Mouse (Mus musculus) gastrocnemius, adult 2 months (tissue): ENCODE data around the gene 6430548M08Rik. TPM values are rescaled to one million over a fixed set of nuclear protein-coding genes. Genes with fewer than 3 reads are reported as not detected.
A peak's percentile ranks its signal among the peaks of the same experiment; 100 is the strongest.

Source experiments
- DNase-seq: peaks from one replicate; pipeline ENCODE4 v3.0.0; 2022
- H3K27ac ChIP-seq: fragments of 200-600 bp; 2 replicates; pipeline ENCODE4 v1.8.1; 2022; ENCODE audit warnings: mild to moderate bottlenecking
- H3K4me3 ChIP-seq: fragments of 200-600 bp; 2 replicates; pipeline ENCODE4 v1.8.1; 2022; ENCODE audit warnings: mild to moderate bottlenecking, moderate library complexity
- CTCF ChIP-seq: fragments of 200-600 bp; IDR thresholded peaks from 2 replicates; pipeline ENCODE4 v1.8.1; 2022; ENCODE audit warnings: antibody characterized with exemption, mild to moderate bottlenecking, moderate library complexity
- intact Hi-C: fragments of 180-260 bp; cut with DNase I; formaldehyde crosslinking; loops from one replicate; pipeline ENCODE4 v1.15.1; 2025
- total RNA-seq, 2 experiments: library from RNA; stranded (reverse); gene quantifications; 2 replicates each; pipeline ENCODE4 v1.2.3; 2021

6430548M08Rik gene
- total RNA-seq, 2 experiments from 2014 or later = 26.5 to 30.0 TPM

DNA sequence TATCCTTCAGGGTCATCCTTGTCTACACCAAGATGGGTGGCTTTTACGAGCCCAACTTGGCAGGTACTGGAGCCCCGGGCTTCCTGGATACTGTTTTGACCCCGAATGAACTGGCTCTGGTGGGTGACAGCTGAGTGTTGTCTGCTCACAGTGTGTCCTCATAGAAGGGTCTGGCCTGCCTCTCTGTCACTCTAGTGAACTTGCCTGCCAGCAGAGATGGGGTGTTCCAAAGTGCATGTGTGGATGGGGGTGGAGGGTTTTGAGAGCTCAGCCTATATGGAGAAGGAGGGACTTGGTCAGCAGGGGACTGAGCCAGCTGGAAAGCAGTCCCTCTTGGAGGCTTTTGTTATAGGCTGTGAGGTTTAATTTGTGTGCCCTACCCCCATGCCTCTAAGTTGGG lies 88.6 kb downstream of the 6430548M08Rik start:
- peak; percentile 28 for DNase-seq
- no peak for TF ChIP-seq CTCF
- H3K4me3 ChIP-seq = no peak overlapping the region
- intact Hi-C loops = no loop called here
- H3K27ac ChIP-seq = 0 out of 2 replicates have a peak overlapping the region, but pooled peaks have one; percentile 28

DNA sequence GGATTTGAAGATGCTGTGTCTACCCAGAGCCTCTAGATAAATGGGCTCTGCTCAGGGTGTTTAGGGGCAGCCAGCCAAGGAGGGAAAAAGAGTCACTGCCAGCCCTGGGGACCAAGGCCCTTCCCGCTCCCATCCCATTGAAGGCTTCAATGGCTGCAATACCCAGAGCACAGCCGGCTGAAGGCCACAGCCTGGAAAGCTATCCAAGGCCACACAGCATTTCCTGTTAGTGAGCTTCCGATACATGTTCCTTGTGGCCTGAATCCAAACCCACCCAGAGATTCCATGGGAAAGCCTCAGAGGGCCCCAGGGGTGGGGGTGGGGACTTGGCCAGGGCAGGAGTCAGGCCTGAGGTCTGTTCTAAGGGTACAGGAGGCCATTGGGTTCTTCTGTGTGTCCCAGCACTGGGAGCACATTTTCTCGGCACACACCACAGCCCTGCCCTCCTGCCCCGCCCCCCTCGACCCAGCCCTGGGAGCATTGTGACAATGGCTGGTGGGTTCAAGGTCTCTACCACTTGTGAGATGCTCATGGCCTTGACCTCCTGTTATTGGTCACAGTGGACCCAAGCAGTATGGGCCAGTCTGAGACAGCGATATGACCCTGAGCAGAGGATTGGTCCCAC lies 90.9 kb downstream of the 6430548M08Rik start:
- no peak for TF ChIP-seq CTCF
- peak; percentile 58 for DNase-seq
- H3K27ac ChIP-seq = peak overlapping the region; percentile 46
- intact Hi-C loops = no loop called here
- H3K4me3 ChIP-seq = no peak overlapping the region

DNA sequence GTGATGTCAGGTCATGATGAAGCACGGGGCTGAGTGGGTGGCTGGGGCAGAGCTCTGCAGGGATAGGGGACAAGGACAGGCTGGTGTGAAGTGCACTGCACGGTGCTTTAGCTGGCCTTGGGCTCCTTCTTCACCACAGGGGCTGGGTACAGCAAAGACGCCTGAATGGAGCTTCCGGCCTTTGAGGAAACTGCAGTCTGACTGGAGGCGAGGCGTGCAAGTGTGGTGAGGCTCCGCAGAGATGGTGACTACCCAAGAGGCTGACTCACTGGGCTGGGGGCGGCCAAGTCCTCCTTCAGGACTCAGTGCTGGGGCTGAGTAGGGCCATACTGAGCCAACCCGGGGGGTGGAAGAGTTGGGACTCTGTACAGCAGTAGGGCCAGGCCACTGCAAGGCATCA lies 92.0 kb downstream of the 6430548M08Rik start:
- no peak overlapping the region for H3K4me3 ChIP-seq
- no peak for DNase-seq
- no peak for TF ChIP-seq CTCF
- peak overlapping the region; percentile 46; the same call in 1 of the 2 replicates for H3K27ac ChIP-seq
- intact Hi-C loops = no loop called here

DNA sequence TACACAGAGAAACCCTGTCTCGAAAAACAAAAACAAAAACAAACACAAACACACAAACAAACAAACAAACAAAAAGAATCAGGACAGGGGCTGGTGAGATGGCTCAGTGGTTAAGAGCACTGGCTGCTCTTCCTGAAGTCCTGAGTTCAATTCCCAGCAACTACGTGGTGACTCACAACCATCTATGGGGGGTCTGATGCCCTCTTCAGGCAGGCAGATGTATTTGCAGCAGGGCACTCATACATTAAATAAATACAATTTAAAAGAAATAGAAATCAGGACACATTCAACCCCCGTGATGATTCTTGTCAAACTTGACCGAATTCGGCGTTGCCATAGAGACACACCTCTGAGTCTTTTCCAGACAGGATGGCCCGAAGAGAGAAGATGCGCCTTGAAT lies 93.4 kb downstream of the 6430548M08Rik start:
- intact Hi-C loops = no loop called here
- TF ChIP-seq CTCF = peak; percentile 51
- no peak overlapping the region for H3K27ac ChIP-seq
- no peak overlapping the region for H3K4me3 ChIP-seq
- no peak for DNase-seq

DNA sequence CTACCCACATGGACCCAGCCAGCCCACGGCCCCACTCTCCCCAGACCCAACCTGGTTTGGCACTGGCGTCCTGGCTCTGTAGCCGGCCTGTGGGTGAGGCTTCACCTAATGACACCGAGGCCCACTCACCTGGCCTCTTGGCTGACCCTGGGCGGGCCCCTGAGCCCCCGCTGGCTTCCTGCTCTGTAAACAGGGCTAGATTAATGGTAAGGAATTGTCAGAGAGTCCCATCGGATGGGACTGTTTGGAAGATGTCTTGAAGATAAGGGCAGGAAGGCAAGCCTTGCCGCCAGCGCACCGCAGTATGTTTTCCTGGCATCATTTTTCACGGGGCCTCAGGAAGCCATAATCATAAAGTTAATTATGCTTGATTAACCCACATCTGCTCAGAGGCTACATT lies 94.2 kb downstream of the 6430548M08Rik start:
- Histone ChIP-seq H3K4me3 (no peak overlapping the region), H3K27ac (no peak overlapping the region)
- TF ChIP-seq CTCF = no peak
- intact Hi-C loops = no loop called here
- no peak for DNase-seq

DNA sequence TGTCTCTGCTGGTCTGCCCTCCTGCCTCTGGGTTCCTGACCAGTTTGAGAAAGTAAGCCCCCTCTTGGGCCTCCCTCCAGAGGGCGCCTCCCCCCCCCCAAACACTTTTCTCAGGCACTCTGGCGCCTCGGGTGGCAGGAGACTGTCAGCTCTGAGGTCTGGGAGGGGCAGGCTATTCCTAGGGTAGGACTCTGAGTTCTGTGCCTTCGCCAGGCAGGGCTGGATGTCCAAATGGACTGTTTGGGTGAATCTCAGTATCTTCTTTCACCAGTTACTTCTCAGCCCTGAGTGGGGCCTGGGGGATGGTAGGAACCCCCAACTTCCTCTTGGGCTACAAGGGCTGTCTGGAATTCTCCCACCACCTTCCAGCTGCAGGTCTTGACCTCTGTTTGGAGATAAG lies 97.4 kb downstream of the 6430548M08Rik start:
- Histone ChIP-seq H3K4me3 (no peak overlapping the region), H3K27ac (peak overlapping the region; percentile 80)
- intact Hi-C loops = loop anchor here (2.0 to 10.0 kb wide), 2 partner anchors 31 to 53 kb away; no protein-coding TSS in a partner anchor
- TF ChIP-seq CTCF = peak; percentile 45
- DNase-seq = peak; percentile 86

DNA sequence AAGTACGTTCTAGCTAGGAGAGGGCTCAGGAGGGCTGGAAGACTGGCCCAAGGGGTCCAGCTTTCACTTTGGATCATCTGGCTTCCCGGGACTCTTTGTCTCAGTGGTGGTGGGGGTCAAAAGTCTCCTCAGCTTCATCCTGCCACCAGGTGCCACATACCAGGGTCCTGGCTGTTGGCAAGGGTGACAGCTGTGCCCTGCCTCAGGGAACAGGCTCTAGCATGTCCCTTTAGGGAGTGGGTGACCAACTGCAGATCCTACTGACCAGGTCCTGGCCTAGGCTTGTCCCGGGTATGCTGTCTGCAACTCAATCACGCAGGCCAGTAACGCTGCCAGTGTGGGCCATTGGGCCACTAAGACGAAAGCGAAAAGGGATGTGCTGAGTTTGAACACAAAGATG lies 98.6 kb downstream of the 6430548M08Rik start:
- DNase-seq = no peak
- intact Hi-C loops = loop anchor here (10.0 kb wide), 1 partner anchor 52 kb away; no protein-coding TSS in a partner anchor
- peak overlapping the region; percentile 75 for H3K27ac ChIP-seq
- no peak overlapping the region for H3K4me3 ChIP-seq
- TF ChIP-seq CTCF = no peak

DNA sequence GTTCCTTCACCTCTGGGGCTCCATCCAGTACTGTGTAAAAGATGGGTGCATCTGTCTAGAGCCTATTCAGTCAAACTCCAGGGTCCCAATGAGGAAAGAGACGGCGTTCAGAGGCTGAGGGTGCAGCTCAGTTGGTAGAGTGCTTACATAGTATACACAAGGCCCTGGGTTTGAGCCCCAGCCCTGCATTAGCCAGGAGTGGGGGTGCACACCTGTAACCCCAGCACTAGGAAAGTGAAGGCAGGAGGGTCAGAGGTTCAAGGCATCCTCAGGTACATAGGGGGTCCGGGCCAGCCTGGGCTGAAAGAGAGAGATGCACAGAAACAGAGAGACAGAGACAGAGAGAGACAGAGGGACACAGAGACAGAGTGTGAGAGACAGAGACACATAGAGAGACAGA lies 99.3 kb downstream of the 6430548M08Rik start:
- no peak for TF ChIP-seq CTCF
- no peak for DNase-seq
- Histone ChIP-seq H3K27ac (peak overlapping the region; percentile 75), H3K4me3 (no peak overlapping the region)
- intact Hi-C loops = loop anchor here (10.0 kb wide), 1 partner anchor 52 kb away; no protein-coding TSS in a partner anchor

DNA sequence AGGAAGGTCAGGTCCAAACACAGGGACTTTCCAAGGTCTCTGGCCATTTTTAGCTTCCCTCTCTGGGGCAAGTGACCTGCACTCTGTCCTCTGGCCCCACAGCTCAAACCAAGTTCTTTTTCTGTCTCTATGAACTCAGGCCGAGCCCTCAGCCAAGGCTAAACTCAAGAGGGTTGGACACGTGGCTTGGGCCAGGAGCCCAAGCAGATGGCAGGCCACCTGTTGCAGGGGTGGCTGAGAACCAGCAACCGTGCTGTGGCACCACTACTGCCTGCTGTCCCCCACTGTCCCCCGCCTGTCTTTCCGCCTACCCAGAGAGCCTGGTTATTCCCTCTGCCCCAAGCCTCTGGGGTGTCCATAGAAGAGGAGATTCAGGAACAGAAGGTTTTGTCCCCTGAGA lies 100.0 kb downstream of the 6430548M08Rik start:
- intact Hi-C loops = loop anchor here (1.0 to 10.0 kb wide), 2 partner anchors 14 to 51 kb away; partner anchors contain the start of gene Gse1
- DNase-seq = peak; percentile 93
- no peak for TF ChIP-seq CTCF
- no peak overlapping the region for H3K4me3 ChIP-seq
- peak overlapping the region; percentile 75 for H3K27ac ChIP-seq

Other genes starting within 250 kb of the 6430548M08Rik start
- gene Usp10, start 203.8 kb upstream of the 6430548M08Rik start, total RNA-seq = 10 to 100 TPM; 56.9 to 73.9 TPM
- 10 to 100 TPM in 1 of 2 experiments, 1 to 10 TPM in 1; 6.1 to 15.0 TPM for gene Gm20388, start 203.3 kb upstream of the 6430548M08Rik start, total RNA-seq
- gene Crispld2, start 121.7 kb upstream of the 6430548M08Rik start, total RNA-seq = 10 to 100 TPM in 1 of 2 experiments, 1 to 10 TPM in 1; 9.5 to 19.6 TPM
- gene Zdhhc7, start 12.7 kb upstream of the 6430548M08Rik start, total RNA-seq = 10 to 100 TPM; 23.9 to 27.6 TPM
- not detected for gene Fam92b, start 63.3 kb downstream of the 6430548M08Rik start, total RNA-seq
- 10 to 100 TPM; 26.5 to 37.3 TPM for gene Gse1, start 114.3 kb downstream of the 6430548M08Rik start, total RNA-seq